Mouse (Mus musculus) lung, postnatal 4 days (tissue): ENCODE results near the gene Crb2.

ENCODE experiments used
- DNase-seq, 2 experiments: peaks; one replicate each; pipeline ENCODE4 v3.0.0; 2021

The Crb2 gene

DNA sequence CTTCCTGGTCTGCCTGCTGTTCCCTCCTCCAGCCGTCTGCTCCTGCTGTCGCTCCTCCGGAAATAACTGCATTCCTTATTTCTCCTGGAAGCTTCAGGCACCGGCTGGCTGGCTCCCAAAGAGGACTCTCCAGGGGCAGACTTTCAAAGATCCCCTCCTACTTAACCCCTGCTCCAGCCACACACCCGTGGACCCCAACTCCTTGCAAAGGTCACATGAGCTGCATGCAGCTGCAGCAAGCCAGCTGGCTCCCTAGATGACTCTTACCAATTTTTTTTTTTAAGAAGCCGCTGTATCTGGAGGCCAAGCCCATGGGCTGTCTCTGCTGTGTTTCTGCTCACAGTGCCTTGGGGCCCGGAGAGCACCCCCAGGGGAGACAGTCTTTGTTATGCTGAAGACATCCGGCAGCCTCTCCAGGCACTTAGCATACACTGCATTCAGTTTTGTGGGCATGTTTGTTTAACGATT is 8.9 kb upstream of the Crb2 start:
- DNase-seq, result peak; percentile 55 to 76

DNA sequence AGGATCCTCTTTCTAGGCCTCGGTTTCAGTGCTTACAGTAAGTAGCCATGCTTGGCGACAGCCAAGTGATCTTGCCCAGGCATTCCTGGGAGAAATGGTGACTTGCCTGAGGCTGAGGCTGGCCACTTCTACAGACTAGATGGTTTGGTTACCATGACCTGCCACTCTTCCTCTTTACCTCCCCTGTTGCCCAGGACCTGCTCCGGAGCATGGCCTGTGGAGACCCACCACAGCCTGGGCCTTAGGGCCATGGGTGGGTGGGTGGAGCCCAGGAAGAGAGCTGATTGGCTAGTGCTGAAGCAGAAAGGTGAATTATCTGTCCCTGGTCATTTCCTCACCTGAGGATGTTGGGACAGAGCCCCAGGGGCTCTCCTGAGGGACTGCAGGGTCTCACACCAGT is 8.3 kb upstream of the Crb2 start:
- DNase-seq, result no peak

DNA sequence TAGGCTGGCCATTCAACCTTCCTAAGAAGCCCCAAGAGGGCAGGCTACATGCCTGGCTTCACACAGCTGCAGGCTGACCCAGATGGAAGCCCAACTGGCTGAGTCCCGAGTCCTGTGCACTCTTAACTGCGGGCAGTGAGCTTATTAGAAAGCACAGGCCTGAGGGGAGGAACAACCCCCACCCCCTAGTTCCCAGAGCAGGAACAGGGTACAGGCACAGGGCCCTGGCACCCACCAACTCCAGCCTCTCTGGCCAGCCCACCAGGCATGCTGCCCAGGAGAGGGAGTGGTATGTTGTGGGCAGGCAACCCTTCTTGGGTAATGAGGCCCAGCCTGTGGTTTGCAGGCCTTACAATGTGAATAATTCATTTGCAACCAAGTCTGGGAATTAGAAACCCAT is 7.1 kb upstream of the Crb2 start:
- no peak for DNase-seq

DNA sequence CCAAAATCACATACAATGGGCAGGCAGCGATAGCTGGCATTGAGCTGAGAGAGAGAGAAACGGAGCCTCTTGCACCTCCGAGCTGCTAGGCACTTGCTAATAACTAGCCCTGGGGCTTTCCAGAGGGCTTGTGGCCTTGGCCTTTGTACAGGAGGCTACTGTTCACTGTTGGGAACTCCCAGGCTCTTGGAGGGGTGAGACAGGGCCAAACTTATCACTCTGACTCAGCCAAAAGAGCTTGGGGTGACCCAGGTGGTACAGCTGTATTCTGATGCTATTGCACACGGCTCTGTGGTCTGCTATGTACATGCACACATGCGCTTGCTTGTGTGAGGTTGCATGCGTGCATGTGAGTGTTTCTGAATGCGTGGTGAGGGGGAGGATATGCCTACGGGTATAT is 6.3 kb upstream of the Crb2 start:
- no peak for DNase-seq

DNA sequence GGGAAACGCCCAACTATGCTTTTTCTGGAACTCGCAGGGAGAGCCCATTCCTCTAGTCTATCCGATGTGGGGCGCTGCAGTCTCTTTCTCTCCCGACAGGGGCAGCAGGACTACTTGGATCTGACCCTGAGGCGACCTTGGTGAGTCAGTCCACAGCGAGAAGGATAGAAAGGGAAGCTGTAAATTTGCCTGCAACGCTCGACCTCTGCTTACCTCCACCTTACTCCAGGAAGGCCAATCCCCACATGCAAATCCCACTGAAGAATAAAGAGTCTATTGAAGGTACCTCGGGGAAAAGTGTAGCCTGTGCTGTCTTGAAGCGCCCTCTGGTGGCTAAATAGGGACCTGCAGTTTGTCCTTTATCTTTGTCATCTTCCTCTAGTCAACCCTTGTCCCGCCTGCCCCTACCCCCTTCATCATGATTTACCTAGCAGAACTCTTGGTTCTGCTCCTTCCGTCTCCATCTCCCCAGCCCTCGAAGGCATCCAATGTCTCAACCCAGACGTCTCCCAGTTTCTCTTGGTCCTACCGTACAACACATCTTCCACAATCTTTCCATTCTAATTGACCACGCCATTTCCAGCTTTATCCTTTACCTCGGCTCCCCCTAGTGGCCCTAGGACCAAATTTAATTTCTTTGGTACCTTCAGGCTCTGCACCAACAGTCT is 4.3 kb upstream of the Crb2 start:
- peak; percentile 73 to 89 for DNase-seq

DNA sequence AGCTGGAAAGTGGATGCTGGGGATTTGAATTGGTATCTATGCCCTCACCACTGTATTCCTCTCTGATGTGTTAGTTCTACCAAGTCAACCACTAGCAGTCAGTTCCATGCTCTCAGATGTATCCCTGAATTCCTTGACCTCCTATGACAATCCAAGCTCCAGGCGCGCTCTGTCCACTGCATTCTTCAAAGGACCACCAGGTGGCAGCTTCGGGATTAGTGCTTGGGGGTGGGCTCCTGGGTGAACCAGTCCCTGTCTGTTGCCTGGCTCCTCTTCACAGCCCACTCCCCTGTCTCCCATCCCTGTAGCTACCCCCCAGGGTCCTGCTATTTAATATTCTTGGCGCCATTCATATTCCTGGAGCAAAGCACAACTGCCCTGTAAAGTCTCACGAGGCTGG is 1.5 kb upstream of the Crb2 start:
- DNase-seq, result peak in 1 of 2 experiments; percentile 66

DNA sequence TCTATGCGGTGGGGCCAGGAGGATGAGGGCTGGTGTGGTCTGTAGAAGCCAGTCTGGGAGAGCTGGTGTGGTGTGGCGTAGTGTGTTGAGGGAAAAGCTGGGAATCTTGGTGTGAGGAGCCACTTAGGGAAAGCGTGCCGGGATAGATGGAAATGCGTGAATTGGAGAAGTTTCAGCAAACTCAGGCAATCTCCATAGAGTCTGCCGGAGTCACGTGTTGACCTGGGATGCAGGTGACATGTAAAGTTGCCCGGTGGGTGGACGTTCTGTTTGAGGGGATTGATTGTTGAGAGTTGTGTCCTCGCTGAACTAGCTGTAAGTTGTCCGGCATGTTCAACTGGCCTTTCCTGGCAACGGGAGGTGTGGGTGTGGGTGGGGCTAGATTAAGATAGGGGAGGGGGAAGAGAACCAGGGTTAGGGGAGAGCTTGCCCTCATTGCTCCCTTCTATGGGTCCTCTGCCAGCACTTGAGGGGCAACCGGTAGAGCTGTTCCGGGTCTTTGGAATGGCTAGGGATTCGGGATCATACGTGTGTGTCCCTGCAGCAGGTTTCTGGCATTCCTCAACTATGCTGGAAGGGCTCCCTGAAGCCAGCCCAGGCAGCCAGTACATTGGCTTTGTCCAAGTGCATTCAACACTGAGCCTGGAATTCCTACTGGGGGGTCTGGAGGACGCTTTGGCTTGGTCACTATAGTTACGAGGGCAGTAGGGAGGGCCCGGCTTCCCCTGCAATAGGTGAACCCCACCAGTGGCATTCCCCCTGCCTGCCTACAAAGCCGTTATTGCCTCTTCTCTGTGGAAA is 762 bp downstream of the Crb2 start:
- DNase-seq, result no peak

DNA sequence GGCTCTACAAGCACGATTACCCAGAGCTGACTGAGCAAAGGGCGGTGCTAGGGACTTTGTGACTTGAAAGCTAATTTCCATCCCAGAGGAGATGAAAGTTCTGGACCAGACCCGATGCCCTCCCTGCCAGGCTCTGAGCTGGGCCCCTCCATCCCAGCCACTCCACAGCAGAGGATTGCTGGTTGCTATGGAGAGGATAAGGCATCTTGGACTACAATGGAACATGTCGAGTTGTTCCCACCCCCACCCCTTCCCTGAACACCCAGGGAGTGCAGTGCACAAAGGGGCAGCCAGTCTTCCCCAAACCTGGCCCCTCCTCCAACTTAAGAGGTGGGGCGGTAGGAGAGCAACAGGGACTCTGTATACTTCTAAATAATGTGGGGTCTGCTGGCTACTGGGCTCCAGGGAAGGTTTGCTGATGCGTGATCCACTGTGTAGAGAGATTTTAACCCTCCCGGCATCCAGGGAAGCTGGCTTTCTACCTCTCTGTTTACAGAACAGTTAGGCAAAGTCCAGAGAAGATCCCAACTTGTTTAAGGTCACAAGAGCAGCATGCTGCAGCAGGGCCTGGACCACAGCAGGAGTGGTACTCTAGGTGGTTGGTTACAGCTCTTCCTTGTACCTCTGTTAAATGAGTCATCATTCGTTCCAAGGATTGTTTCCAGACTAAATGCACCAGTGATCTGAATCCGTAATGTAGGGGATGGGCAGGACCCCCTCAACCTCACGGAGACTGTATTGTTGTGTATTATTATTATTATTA is 2.1 kb downstream of the Crb2 start:
- no peak for DNase-seq

DNA sequence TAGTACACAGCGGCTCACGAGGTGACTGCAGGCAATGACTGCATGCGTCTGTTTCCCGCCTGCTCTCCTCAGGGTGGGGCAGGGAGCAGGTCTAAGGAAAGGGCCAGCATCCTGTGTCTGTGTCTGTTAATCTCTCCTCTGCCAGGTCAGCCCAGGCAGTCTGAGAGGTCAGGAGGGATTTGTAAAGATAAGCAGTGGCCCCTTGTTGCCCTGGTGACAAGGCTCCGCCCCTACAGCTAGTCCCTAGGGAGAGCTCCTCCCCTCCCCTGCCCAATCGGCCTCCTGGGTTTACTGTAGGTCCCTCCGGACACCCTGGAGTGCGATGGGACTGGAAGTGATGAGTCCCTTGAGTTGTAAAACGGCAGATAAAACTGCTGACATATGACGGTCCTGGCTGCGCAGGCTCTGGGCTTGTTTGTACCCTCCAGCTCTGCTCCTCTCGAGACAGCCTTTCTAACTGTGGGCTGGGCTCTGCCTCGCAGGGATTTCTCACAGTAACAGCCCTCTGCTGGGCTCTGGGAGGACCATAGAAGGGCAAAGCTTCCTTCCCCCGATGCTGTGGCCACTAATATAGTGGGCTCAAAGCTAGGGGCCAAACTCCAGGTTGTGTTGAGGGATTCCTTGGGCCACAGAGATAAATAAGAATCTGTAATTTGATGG is 4.4 kb downstream of the Crb2 start:
- peak; percentile 62 to 71 for DNase-seq

DNA sequence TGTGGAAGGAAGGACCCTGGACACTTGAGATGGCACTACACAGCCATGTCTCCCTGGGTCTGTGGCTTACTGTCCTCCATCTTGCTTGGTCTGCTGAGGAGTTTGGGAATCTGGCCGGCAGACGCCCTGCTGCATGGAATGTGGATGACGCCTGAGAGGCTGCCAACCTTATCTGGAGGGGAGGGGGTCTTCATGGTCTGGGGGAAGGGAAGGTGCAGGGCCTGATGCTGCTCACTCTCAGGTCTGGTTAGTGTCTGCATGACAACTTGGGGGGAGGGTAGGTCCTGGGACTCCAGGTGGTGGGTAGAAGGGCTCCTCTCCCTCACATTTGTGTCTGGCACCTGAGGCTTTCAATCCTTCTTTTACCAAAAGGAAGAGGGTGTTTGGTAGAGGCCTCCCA is 5.4 kb downstream of the Crb2 start:
- DNase-seq, result no peak

DNA sequence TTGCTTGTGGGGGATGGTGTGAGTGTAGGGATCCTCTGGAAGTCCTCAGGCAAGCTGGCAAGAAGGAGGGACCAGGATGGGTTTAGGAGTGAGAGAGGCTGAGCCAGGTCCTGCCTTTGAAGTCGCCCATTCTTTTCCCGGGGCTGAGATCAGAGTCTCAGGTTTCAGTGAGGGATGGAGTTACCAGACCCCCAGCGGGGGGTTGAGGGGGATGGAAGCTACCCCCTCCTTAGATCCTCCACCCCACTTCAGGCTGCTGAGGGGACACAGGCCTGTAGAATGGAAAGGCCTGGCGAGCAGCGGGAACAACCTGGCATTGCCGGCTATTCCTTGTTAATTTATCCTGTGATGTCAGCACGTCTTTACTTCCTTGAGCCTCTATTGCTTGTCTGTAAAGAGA is 6.0 kb downstream of the Crb2 start:
- DNase-seq, result no peak

DNA sequence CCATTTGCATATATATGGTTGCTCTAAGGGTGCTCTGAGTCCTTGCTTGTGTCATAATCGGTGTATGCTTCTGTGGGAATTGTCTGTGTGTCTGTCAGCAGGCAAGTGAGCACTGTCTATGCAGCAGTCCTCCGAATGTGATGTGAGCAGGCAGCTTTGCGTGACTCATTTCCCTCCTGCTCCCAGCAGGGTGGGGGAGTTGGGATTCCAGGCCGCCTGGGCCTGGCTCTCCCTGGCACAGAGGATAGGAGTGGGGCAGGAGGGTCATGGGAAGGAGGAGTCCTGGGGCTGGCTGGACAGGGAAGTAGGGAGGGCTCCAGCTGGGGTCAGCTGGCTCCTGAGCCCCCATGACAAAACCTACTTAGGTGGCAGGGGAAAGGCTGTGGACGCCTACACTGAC is 8.4 kb downstream of the Crb2 start:
- no peak for DNase-seq

DNA sequence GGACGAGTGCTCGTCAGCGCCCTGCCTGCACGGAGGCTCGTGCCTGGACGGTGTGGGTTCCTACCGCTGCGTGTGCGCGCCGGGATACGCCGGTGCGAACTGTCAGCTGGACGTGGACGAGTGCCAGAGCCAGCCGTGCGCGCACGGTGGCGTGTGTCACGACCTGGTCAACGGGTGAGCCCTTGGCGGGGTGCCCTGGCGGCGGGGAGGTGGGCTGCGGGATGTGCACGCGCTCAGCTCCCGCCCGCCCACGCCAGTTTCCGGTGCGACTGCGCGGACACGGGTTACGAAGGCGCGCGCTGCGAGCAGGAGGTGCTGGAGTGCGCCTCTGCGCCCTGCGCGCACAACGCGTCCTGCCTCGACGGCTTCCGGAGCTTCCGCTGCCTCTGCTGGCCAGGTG is 10.4 kb downstream of the Crb2 start:
- peak in 1 of 2 experiments; percentile 47 for DNase-seq

DNA sequence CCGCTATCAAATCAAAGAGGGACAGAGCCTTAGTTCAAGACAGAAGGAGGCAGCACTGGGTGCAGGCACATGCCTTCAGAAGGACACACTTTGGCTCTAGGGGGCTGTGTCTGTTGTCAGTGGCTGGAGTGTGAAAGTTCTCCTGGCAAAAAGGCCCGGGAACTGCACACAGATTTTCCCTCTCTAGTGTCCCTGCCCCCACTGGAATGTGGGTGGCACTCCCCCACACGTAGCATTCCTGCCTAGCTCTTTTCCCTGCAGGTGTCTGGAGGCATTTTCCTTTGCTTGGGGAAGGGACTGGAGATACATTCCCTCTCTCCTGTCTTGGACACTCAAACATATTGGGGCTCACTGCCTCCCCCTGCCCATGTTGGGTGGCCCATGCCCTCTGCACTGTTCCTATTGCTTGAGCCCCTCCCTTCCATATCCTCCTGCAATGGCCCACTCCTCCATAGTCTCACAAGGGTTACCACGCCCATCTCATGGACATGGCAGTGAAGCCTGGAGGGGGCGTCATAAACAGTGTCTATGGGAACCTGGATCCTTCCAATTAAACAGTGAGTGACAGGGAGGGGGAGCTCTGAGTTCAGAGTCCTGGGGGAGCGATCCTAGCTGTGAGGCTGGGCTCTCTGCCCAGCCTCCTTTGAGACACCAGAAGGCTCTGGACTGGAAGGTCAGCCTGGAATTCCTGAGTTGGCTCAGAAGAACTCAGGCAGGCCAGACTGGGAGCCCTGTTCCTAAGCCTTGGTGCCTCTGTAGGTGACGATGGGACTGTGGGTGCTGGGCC is 12.3 kb downstream of the Crb2 start:
- DNase-seq, result no peak

DNA sequence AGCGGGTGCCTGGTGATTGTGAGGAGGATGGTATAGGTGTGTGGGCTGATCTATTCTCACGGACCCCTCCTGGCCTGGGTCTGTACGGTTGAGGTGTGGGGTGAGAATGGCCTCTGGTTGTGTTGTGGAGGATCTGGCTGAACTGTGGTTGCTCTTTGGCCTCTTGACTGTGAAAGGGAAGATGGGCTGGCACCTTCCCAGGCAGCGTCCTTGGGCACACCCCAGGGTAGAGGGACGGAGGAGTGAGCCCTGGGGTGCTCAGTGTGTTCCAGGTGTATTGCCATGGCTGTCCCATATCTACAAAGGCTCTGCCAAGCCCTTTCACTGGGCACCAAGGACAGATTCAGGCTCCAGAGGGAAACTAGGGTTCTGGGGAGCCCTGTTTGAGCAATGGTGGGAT is 13.0 kb downstream of the Crb2 start:
- no peak for DNase-seq

DNA sequence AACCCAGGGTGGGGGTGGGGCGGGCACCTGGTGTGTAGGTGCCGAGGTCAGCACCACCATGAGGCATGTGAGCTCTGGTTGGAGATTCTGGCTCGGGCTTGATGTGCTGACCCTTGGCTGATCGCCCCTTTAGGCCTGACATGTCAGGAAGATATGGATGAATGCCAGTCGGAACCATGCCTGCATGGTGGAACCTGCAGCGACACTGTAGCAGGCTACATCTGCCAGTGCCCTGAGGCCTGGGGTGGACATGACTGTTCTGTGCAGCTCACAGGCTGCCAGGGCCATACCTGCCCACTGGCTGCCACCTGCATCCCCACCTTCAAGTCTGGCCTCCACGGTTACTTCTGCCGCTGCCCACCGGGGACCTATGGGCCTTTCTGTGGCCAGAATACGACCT is 13.9 kb downstream of the Crb2 start:
- no peak for DNase-seq

DNA sequence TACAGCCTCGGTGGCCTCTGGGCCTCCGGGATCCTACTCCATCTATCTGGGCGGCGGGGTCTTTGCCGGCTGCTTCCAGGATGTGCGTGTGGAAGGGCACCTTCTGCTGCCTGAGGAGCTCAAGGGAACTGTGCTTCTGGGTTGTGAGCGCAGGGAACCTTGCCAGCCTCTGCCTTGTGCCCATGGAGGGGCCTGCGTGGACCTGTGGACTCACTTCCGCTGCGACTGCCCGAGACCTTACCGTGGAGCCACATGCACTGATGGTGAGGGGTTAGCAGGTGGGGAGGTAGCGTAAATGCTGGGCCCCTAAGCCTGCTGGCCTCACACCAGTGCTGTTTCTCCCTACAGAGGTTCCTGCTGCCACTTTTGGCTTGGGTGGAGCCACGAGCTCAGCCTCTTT is 14.7 kb downstream of the Crb2 start:
- no peak for DNase-seq

DNA sequence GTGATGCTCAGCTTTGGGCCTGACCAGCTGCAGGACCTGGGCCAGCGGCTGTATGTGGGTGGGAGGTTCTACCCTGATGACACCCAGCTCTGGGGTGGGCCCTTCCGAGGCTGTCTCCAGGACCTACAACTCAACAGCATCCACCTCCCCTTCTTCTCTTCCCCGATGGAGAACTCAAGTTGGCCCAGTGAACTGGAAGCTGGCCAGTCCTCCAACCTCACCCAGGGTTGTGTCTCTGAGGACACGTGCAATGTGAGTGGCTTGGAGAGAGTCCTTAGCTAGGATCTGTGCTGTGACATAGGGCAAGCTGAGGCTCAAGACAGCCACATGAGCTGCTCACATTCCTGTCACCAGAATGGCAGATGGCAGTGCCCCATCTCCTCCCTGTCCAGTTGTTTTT is 15.3 kb downstream of the Crb2 start:
- DNase-seq, result no peak

DNA sequence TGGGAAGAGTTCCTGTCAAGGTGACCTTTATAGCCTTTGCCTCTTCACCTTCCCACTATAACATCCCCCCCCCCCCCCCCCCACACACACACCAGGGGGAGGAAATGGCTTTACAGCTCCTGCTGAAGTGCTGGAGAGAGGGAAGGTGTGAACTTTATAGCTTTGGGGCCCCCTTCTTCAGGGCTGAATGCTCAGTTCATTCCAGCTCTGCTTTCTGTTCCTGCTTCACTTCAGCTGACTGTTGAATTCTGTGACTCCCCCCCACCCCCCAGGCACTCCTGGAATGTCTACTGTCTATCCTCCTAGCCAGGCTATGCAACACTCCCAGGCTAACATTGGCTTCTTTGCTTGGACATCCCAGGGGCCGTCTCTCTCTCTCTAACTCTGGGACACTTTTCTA is 20.0 kb downstream of the Crb2 start:
- no peak for DNase-seq

DNA sequence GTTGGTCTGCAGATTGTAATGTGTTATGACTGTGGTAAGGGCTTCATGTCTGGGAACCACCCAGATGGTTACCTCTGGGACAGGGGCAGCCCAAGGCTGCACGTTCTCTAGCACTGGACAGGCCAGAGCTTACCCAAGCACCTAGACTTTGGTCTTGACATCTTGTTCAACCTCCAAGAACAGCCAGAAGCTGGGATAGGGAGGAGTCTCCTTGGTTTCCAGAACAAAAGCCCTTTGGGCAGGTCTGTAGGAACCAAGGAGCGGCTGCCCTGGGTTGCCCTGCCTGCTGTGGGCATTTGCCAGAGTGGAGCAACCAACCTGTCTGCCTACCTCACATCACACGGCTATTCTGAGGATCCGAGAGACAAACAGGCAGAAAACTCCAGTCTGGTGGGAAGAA is 21.0 kb downstream of the Crb2 start:
- DNase-seq, result no peak

DNA sequence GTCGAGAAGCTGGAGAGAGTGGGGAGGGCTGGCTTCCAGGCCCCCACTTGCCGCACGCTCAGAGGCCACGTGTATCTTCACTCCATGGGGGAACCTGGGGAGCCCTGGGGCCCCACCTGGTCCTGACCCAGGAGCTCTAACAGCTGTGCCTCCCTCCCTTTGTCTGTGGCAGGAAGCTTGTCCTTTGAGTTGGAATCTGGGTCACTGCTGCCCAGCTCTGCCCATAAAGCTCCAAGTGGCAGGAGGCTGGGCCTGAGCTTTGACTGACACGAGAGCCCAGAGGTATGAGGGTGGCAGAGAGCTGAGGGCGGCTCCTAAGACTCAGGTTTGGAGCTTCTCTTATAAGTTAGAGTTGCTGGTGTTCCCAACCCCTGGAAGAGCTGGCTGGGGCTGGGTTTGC is 23.1 kb downstream of the Crb2 start:
- no peak for DNase-seq

DNA sequence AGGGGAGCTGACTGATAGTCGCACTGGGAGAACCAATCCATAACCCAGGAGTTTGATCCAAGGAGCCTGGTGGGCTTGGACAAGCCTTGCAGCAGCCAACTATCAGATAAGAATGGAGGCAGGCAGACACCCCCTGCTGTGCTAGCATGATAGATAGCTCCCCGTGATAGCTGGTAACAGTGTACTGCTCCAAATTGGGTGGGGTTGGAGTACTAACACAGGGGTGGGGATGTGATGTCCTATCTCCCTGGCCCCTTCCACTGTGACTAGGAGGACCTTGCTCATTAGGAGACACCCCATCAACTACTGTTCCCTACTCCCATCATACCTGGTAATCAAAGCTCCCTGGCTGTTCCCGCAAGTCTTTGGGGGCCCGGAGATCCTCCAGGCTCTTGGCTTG is 25.6 kb downstream of the Crb2 start:
- DNase-seq, result no peak
